Mouse (Mus musculus): ENCODE measurements around the gene Rae1.
A peak's percentile ranks its signal among the peaks of the same experiment; 100 is the strongest.

Gene Rae1

GRCm38 (mm10) chr2:172999630-173000284, at the start of gene Rae1:
Rae1 (plus strand) TSS chr2:173000117.
- peak; percentile 100 for DNase-seq (ENCODE audit: low read depth, low spot score)

DNA sequence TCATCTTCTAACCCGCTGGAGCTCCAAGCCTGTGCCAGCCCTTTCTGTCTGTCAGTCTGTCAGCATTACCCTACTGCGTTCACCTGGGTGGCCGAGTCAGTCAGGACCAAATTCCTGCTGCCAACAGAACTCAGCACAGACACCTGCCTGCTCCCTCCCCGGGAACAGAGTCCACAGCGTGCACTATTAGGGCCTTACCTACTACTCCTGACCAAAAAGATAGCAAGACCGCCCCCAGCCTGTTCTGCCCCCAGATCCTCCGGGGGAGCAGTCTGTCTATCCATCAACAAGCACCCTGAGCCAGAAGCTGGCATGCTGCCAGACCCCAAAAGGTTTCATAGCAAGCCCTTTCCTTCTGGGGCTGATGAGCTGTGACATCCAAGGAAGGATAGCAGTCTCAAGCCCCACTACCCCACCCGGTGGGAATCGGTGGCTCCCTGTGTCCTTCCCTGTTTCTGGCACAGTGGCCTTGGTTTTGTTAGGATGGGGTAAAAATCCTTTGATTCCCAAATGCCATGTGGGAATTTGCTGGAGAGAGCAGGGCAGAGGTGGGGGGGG, 49.7 kb upstream of the Rae1 start:
- no peak for DNase-seq (ENCODE audit: low read depth, low spot score)

- no peak for DNase-seq (ENCODE audit: low read depth, low spot score)
Observed at GRCm38 (mm10) chr2:172950722-172951121, 49.2 kb upstream of the Rae1 start.

- peak; percentile 62 for DNase-seq (ENCODE audit: low read depth, low spot score)
Observed at GRCm38 (mm10) chr2:172951976-172952375, 47.9 kb upstream of the Rae1 start.

DNA sequence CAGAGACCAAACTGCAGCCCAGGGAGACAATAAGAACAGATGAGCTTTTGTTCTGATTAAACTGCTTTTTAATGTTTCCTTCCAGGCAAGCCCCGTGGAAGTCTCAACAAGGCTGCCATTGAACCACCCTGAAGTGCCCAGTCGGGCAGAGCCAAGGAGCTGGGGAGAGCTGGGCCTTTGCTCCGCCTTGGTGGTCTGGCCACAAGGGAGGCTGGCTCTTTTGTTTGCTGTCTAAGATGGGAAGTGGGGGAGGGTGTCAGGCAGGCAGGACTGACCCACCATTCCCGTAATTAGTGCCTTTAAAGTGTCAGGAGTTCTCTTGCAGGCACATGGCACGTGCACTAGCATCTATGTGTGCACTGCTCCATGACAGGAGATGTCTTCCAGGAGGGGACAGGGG, 41.3 kb upstream of the Rae1 start:
- DNase-seq (ENCODE audit: low read depth, low spot score): no peak

DNA sequence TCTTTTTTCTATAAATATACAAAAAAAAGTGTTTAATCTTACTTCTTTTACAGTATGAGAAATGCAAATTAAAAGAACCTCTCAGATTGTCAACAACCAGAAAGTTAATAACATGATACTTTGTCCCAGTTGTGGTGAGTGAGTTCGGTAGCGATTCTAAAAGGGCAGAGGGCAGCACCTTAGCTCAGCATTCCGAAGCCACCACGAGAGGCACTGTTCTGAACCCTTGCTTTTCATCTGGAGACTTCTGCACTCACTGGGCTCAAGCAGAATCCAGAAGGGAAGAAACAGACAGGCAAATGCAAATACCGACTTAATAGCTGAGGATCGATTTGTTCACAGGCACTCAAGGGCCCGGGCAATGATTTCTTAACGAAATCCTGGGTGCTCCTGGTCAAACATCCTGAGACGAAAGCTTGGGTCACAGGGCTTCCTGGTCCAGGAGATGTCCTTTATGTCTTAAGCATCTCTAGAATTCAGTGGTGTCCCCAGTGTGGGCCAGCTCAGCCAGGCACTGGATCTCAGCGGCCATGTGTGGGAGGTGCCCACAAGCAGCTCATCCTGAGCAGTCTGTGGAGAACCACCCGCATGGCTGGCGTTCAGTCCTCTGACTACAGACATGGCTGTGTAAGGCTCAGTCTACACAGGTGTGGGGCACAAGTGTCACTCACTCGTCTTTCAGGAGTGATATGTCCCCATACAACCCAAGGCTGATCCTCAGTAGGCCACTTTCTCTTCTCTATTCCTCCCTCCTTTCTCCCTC, 40.7 kb upstream of the Rae1 start:
- DNase-seq (ENCODE audit: low read depth, low spot score): peak; percentile 44

GRCm38 (mm10) chr2:172960350-172960749, 39.6 kb upstream of the Rae1 start:
- peak; percentile 51 for DNase-seq (ENCODE audit: low read depth, low spot score)

DNA sequence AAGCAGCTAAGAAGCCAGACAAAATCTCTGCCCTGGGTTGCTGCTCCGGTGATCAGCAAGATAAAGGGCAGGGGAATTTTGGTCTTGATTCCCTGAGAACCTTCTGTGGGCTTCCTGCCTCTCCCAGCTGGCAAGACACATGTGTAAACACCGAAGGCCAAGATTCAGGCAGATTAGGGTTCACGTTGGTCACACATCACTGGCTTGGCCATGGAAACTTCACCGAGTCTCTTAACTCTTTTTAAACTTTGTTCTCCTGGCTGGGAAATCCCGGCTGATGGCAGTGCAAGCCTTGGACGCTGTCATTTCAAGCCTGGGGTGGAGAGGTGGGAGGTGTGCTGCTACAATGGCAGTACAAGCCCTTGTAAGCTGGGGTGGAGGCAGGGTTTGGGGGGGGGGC, 38.7 kb upstream of the Rae1 start:
- no peak for DNase-seq (ENCODE audit: low read depth, low spot score)

DNA sequence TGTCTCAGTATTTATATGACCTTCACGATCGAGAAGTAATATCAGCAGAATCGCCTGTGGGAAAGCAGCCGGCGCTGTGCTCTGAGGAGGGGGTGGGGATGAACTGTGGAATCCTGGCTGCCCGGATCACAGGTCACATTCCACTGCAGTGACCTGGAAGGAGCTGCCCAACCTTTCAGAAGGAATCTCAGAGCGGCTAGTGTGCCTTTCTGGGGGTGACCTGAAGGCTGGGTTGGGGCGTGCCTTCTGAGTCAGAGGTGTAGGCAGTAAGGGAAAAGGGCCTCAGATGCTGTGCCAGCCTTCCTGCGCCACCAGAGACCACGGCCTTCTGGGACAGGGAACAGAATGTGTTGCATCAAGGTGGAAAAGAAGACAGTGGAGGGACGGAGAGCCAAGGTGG, 34.7 kb upstream of the Rae1 start:
- DNase-seq (ENCODE audit: low read depth, low spot score): peak; percentile 33

DNA sequence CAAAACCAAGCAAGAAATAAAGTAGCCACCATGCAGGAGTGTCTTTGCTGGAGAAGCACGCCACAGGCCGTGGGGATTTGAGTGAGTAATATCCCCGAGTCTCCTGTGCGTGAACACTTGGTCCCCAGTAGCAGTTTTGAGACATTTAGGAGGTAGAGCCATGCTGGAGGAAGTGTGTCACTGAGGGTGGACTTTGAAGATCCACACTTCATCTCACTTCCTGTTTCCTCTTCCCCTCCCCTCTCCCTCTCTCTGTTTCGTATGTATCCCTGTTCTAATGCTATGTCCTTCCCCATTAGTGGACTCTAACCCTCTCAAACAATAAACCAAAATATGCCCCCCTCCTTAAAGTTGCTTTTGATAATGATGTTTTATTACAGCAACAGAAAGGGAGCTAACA, 33.4 kb upstream of the Rae1 start:
- DNase-seq (ENCODE audit: low read depth, low spot score): no peak

GRCm38 (mm10) chr2:172971865-172972264, 28.1 kb upstream of the Rae1 start:
- DNase-seq (ENCODE audit: low read depth, low spot score): no peak

DNA sequence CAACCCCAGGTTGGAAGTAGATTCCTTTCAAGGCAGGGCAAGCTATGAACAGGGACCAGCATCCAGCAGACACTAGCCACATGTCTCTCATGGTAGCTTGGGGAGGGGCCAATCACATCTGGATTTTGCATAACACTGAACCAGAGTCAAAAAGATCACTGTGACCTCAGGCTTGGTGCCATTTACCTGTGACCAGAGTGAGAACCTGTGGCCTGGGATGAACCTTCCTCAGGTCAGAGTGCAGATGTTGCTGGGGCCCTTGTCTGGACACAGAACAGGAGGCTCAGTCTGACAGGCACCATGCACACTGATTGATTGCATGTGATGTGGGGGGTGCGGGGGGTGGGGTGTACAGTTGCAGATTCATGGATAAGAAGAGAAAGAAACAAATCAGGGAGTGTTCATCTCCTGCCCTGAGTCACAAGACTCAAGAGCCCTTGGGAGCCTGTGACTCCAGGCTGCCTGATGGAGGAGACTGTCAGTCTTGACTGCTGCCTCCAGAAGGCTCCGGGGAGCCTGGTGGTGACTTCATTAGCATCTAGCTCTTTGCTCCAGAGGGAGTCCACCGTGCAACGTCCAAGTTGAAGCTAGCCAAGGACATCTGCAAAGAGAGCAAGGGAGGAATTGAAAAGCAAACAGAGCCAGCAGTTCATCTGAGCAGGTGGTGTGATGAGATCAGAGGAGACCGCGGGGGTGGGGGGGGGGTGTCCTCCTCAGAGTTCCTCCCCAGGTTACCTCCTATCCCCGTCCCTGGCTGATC, 25.9 kb upstream of the Rae1 start:
- no peak for DNase-seq (ENCODE audit: low read depth, low spot score)

DNA sequence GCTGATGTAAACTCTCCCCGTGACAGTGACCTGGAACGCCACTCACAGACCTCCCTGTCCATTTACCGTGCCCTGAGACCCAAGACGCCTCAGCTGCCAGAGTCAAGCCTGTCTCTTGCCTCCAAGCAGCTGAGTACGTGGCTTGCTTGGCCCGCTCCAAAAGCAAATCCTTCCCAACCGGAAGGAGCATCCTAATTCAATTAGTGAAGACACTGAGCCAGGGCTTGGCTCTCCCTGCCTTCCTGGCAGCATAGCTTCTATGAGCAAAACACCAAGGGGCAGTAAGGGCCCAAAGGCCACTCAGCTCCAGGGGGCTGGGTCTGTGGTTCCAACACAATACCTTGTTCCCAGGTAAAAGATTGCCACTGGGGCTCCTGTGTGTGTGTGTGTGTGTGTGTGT, 25.2 kb upstream of the Rae1 start:
- DNase-seq (ENCODE audit: low read depth, low spot score): no peak

- no peak for DNase-seq (ENCODE audit: low read depth, low spot score)
Observed at GRCm38 (mm10) chr2:172975159-172975558, 24.8 kb upstream of the Rae1 start.

GRCm38 (mm10) chr2:172976661-172977238, 23.2 kb upstream of the Rae1 start:
- DNase-seq (ENCODE audit: low read depth, low spot score): no peak

- peak; percentile 82 for DNase-seq (ENCODE audit: low read depth, low spot score)
Observed at GRCm38 (mm10) chr2:172977409-172978130, 22.3 kb upstream of the Rae1 start, which contains the start of gene Spo11. Spo11 (plus strand) TSS chr2:172977700.

DNA sequence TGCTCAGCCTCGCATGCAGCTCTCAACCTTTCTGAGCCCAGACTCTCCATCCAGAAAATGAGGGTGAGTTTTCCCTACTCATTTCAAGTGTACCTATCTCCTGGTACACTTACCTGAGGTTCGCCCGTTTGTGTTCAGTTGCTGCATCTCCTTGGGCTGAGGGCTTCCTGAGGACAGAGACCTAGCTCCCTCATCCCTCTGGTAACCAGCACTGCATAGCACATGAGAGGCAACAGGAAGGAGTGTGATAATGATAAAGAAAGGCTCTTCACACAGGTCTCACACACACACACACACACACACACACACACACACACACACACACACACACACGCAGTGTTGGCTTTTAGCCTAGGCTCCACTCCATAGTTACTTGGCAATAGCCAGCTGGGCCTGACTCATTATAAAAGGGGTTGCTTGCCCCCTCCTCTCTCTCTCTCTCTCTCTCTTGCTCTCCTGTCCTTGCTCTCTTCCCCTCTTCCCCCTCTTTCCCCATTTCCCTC, 21.7 kb upstream of the Rae1 start:
- DNase-seq (ENCODE audit: low read depth, low spot score): no peak

- DNase-seq (ENCODE audit: low read depth, low spot score): peak; percentile 86
Observed at GRCm38 (mm10) chr2:172979666-172980345, 20.1 kb upstream of the Rae1 start.

DNA sequence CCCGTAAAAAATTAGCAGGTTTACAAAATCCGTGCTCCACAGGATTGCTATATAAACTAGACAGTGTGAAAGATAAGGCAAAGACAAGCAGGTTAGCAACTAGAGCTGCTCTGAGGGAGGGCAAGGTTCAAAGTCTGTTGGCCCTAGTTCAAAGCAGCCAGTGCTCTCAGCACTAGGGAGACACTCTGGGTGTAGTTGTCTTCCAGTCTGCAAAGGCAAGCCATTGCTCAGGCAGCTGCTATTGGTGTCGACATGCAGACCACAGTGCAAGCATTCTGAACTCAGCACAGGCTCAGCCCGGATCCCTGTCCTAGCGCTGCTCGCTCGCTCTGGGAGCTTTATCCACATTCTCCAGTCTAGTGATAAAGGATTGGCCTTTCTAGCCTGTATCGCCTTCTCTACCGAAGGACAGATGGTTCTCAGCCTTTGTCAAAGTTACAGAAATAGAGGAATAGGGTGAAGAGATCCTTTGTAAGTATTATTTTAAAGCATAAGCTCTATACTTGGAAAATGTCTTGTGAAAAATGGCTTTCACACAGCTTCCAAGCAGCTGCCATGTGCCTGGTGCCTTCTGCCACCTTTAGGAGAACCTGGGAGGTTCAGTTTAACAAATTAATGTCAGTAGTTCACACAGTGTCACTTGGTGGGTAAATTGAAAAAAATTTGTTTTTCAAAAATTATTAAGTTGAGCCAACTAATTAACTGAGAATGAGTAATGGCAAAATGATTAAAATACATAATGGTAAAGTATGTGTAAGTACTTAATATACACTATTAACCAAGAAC, 16.9 kb upstream of the Rae1 start:
- no peak for DNase-seq (ENCODE audit: low read depth, low spot score)

DNA sequence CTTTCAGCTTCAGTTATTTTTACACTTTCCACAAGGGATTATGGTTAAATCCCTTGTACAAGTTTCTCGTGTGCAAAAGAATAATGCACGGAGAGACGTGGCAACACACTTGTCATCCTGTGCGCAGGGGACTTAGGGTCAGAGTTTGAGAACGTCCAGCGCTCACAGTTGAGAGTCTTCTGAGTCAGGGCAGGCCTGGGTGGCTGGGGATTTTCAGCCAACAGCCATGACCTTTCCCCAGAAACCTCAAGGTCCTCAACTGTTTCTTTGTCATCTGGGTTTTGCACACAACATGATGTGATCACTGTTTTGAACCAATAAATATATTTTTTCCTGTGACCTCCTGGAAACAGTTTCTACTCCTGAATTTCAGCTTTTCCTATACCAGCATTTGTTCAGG, 9.8 kb upstream of the Rae1 start:
- DNase-seq (ENCODE audit: low read depth, low spot score): no peak

Measured in ZHBTc4 (cell line).